Mouse (Mus musculus) liver, postnatal 0 days (tissue): ENCODE results near the gene Elp4.

ENCODE experiments used
- CTCF ChIP-seq: sonication (generic); IDR thresholded peaks from 2 replicates; pipeline ENCODE4 v1.5.1; 2016; ENCODE audit warnings: antibody characterized with exemption, low read depth
- EP300 ChIP-seq: IDR thresholded peaks from 2 replicates; pipeline ENCODE4 v1.6.1; 2016; ENCODE audit warnings: antibody characterized with exemption, low read depth, mild to moderate bottlenecking

DNA sequence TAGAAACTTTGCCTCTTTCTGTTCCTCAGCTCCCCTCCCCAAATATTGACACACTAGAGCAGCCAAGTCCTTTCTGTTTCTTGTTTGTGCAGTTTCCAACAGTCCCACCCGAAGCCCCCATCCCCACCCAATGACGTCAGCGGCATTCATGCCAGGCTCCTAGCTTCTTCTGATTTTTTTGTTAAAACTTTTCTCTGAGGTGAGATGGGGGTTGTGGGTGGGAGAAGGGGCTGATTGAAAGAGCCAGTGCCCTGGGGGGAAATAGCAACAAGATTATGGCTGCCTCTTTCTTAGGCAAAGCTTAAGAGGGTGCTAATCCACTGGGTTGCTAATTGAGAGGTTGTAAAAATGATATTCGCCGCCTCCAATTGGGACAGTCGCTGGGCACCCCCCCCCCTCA lies 231.3 kb downstream of the Elp4 start:
- TF ChIP-seq CTCF (no peak), EP300 (no peak)
